Mouse (Mus musculus): ENCODE data around the gene Tdrd3.

The Tdrd3 gene

DNA sequence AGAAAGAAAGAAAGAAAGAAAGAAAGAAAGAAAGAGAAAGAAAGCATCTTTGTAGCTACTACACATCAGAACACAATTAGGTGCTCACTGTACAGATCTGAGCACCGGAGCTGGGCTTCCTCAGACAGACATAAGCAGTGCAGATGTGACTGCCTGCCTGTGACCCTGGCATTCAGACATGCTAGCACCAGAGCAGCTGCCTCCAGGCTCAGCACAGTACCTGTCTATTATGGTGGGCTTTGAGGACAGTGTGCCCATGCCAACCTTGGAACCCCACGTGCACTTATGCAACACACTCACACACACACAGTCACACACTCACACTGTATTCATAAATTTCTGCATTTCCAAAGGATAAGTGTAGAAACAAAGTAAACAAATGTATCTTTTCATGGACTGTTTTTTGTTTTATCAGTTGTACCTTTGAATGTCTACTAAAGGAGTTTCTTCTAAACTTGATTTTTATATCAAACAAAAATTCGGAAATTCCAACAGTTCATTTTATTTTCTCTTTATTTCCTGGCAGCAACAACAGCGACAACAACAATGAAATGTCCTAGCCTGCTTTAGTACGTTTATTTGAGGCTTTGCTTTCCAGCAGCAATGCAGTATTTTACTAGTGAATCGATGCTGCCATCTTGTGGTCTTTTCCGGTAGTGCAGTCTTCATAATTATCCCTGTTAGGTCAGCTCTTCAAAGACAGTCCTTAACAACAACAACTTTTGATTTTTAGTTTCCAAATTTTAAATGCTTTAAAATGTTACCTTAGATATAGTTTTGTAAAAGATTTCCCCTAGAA, 35.4 kb downstream of the Tdrd3 start:
- in situ Hi-C loops (cut with MboI, MseI): no loop called here

GRCm38 (mm10) chr14:87455630-87456175, 39.3 kb downstream of the Tdrd3 start:
- in situ Hi-C loops (cut with MboI, MseI): no loop called here

DNA sequence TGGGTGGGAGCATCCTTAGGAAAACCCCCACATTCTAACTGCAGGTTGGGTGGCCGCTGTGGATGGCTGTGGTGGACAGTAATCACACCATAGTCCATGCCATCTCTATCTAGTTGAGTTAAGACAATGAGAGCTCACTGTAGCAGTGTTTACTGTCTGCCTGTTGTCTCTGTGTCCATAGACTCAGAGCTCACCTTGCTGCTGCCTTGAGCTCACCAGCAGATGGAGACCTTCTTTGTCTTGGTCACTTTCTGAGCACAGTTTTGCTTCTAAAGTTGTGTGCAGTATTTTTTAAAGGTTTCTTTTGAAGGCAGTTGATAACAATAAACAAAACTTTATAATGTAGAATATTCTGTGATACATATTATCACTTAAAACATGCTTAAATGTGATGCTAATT, 43.3 kb downstream of the Tdrd3 start:
- in situ Hi-C loops (cut with MboI, MseI): loop anchor here (10.0 kb wide), 1 partner anchor 1015 kb away; the partner anchor contains the start of gene Pcdh20

- in situ Hi-C loops (cut with MboI, MseI): loop anchor here (10.0 kb wide), 1 partner anchor 1013 kb away; the partner anchor contains the start of gene Pcdh20
Measured at GRCm38 (mm10) chr14:87461543-87461942, 45.1 kb downstream of the Tdrd3 start.

DNA sequence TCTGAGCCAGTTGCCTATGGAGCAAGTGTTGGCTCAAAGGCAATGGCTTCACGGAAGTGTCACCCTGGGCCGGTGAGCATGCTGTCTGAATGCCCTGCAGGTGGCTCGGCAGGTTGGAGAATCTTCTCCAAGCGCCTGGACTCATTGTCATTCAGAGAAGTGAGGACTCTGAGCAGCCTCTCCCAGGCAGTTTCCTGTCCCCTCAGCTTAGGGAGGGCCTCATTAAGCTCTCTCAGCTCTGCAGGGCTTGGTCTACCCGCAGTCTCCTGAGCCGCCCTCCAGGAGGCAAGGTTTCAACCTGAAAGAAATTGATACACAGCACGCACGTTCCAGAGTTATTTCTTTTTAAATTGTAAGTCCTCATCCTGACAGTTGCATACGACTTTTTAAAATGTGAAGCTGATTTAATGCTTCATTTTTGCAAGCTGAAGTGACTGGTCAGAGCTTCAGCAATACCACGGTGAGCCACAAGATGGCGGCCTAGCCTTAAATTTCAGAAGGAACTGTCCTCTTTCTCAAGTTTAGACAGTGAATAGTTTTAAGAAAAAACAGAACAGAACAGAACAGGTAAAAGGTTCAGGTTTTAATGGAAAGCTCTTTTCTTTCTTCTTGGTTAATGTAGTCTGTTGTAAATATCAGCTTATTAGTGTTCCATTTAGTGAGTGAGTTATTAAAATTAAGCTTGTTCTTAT, 47.7 kb downstream of the Tdrd3 start:
- in situ Hi-C loops (cut with MboI, MseI): loop anchor here (10.0 kb wide), 1 partner anchor 1011 kb away; the partner anchor contains the start of gene Pcdh20

- in situ Hi-C loops (cut with MboI, MseI): loop anchor here (5.0 to 10.0 kb wide), 2 partner anchors 1010 to 1528 kb away; partner anchors contain the start of gene Pcdh20
Measured at GRCm38 (mm10) chr14:87464655-87465054, 48.2 kb downstream of the Tdrd3 start.

- in situ Hi-C loops (cut with MboI, MseI): loop anchor here (5.0 to 10.0 kb wide), 2 partner anchors 1007 to 1525 kb away; partner anchors contain the start of gene Pcdh20
Measured at GRCm38 (mm10) chr14:87467586-87467985, 51.1 kb downstream of the Tdrd3 start.

- in situ Hi-C loops (cut with MboI, MseI): no loop called here
Measured at GRCm38 (mm10) chr14:87471521-87471920, 55.1 kb downstream of the Tdrd3 start.

- in situ Hi-C loops (cut with MboI, MseI): no loop called here
Measured at GRCm38 (mm10) chr14:87472782-87473181, 56.3 kb downstream of the Tdrd3 start.

- in situ Hi-C loops (cut with MboI, MseI): no loop called here
Measured at GRCm38 (mm10) chr14:87475721-87476359, 59.4 kb downstream of the Tdrd3 start.

GRCm38 (mm10) chr14:87478339-87478951, 62.0 kb downstream of the Tdrd3 start:
- in situ Hi-C loops (cut with MboI, MseI): no loop called here

GRCm38 (mm10) chr14:87485888-87486287, 69.4 kb downstream of the Tdrd3 start:
- in situ Hi-C loops (cut with MboI, MseI): no loop called here

GRCm38 (mm10) chr14:87497955-87498594, 81.6 kb downstream of the Tdrd3 start:
- in situ Hi-C loops (cut with MboI, MseI): no loop called here

DNA sequence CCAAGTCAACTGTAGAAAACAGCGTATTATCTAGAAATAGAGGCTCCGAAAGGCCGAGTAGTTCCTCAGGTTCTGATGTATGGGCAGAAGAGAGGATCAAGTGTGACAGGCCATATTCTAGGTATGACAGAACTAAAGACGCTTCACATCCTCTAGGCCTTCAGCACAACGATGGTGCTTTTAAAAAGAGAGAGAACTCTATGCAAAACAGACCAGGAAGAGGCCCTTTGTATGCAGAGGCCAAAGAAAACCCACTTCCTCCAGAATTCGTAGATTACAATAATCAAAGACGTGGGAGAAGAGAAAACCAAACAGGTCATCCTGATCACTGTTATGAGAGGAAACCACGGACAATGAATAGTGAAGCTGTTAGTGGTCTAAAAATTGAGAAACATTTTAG, 89.5 kb downstream of the Tdrd3 start:
- in situ Hi-C loops (cut with MboI, MseI): no loop called here

- in situ Hi-C loops (cut with MboI, MseI): no loop called here
Measured at GRCm38 (mm10) chr14:87515281-87515680, 98.8 kb downstream of the Tdrd3 start.

DNA sequence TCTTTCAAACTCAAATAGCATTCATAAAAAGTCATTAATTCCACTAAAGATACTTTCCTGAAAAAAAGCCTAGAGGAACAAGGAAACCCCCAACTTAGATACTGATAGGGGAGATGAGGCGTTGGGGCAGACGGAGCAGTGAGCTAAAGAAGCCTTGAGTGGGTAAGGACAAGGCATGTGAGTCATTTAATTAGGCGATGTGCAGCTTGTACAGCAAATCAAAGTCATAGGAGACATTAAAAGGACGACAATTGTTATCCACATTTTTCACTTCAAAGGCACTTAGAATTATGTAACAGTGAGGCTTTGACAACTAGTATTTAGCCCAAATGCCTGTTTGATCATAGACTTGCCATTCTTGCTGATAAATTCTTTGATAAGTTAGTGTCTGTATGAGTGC, 100.9 kb downstream of the Tdrd3 start:
- in situ Hi-C loops (cut with MboI, MseI): no loop called here

GRCm38 (mm10) chr14:87531847-87532246, 115.4 kb downstream of the Tdrd3 start:
- in situ Hi-C loops (cut with MboI, MseI): no loop called here

GRCm38 (mm10) chr14:87537127-87537819, 120.8 kb downstream of the Tdrd3 start:
- in situ Hi-C loops (cut with MboI, MseI): no loop called here

- in situ Hi-C loops (cut with MboI, MseI): no loop called here
Measured at GRCm38 (mm10) chr14:87549986-87550385, 133.5 kb downstream of the Tdrd3 start.

GRCm38 (mm10) chr14:87552211-87552610, 135.8 kb downstream of the Tdrd3 start:
- in situ Hi-C loops (cut with MboI, MseI): no loop called here

Data from regulatory T cell (primary cell).